Comparison of ENCODE assay signal across 4 mouse cellular contexts in the genomic region with DNA sequence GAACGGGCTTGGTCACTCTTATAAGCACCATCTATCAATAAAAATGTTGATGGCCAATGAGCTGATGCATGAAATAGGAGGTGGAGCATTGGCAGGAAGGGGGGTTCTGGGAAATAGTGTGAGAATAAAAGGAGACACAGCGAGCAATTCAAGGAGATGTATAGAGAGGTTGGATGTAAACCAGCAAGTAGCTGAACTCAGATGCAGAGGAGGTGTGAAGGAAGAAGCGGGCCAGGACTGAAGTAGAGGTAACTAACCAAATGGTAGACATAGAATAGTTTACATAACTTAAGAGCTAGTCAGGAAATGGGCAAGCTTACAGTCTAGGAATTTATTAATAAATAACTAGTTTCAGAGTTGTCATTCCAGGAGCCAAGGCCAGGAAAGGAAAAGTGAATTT.
DNase-seq lines count a peak whose midpoint lies in the region; ATAC-seq lines count a peak whose summit lies in the region.

No protein-coding gene starts in this region.

- peak; percentile 93 for ATAC-seq in frontal cortex, adult (ENCODE audit: low TSS enrichment)

- DNase-seq in brain, adult 2 months (ENCODE audit: low read depth, low spot score), result peak; percentile 36
- peak; percentile 9 for DNase-seq in right cerebral cortex, adult 18-20 months
- DNase-seq in telencephalon, adult 2 months (ENCODE audit: low read depth, low spot score), result peak; percentile 29

Comparison
In these comparisons a context has a peak if more than half of its experiments do, and no peak if none do; other contexts are left out.
1. Peak in every context shown above with its lines: DNase-seq and ATAC-seq.